In genomic region chr17:46929277-46929676, GRCm38 (mm10) we compare ENCODE assay signal across 22 mouse cellular contexts. TPM values are rescaled to one million over a fixed set of nuclear protein-coding genes. Genes with fewer than 3 reads are reported as not detected.
"Had no signal": no experiment of that assay in that cellular context is flagged by ENCODE, and none has a peak within 500 bp of the region (broad histone marks: within the 10 kb centered on the region; RNA-seq: fewer than 3 reads in every experiment).

No protein-coding gene starts in this region.

- ATAC-seq: intestine, postnatal 0 days; lung, postnatal 0 days; midbrain, embryonic 13.5 days had no signal

- H3K4me3 ChIP-seq: layer of hippocampus, adult 2 months; midbrain, embryonic 13.5 days; myocyte; neural tube, embryonic 15.5 days had no signal

- H3K9me3 ChIP-seq: midbrain, embryonic 13.5 days; neural tube, embryonic 15.5 days had no signal

- H3K9ac ChIP-seq: liver, embryonic 14.5 days; midbrain, embryonic 13.5 days; neural tube, embryonic 15.5 days had no signal

- H3K4me2 ChIP-seq: midbrain, embryonic 13.5 days; neural tube, embryonic 15.5 days had no signal

- H3K27me3 ChIP-seq: midbrain, embryonic 13.5 days; neural tube, embryonic 15.5 days had no signal

- DNase-seq: kidney, postnatal 4 days; liver; lung, adult 2 months; lung, postnatal 36 days; right cerebral cortex, adult 18-20 months; thymus, adult 2 months; thymus, postnatal 25 days had no signal

- H3K27ac ChIP-seq: kidney, postnatal 0 days; liver, embryonic 14.5 days; midbrain, embryonic 13.5 days; neural tube, embryonic 15.5 days had no signal

- H3K4me1 ChIP-seq: midbrain, embryonic 13.5 days; neural tube, embryonic 15.5 days had no signal

RNA-seq across cellular contexts. Expression of gene Prph2, which starts 19.0 kb away (rescaled TPM):
- total RNA-seq: layer of hippocampus, adult 2 months; left cerebral cortex, adult 18-20 months; left cerebral cortex, postnatal 14 days; megakaryocyte progenitor cell, adult 5-6 weeks; midbrain, postnatal 0 days had no signal
- polyA plus RNA-seq: intestine, postnatal 0 days; limb, embryonic 11.5 days; liver, embryonic 14.5 days; lung, adult 2 months; lung, postnatal 0 days; midbrain, embryonic 13.5 days; midbrain, postnatal 0 days; myocyte; neural tube, embryonic 11.5 days; neural tube, embryonic 15.5 days; urinary bladder, adult 2 months had no signal
